Comparison of ENCODE assay signal across 28 mouse cellular contexts in genomic region chr6:41642765-41643164, GRCm38 (mm10). TPM values are rescaled to one million over a fixed set of nuclear protein-coding genes. Genes with fewer than 3 reads are reported as not detected.
"Had no signal": no experiment of that assay in that cellular context is flagged by ENCODE, and none has a peak within 500 bp of the region (broad histone marks: within the 10 kb centered on the region; RNA-seq: fewer than 3 reads in every experiment).

No protein-coding gene starts in this region.

- DNase-seq: kidney, adult 2 months; kidney, postnatal 10 days; kidney, postnatal 36 days; layer of hippocampus, postnatal 36 days; liver, embryonic 13.5 days; lung, embryonic 14.5 days; midbrain, embryonic 14.5 days; right cerebral cortex, adult 18-20 months; right cerebral cortex, postnatal 14 days; right cerebral cortex, postnatal 4 days; thymus, adult 18-20 months; thymus, postnatal 36 days had no signal

- H3K27ac ChIP-seq: intestine, embryonic 15.5 days; kidney, embryonic 15.5 days; left cerebral cortex, adult 2 months; liver, embryonic 13.5 days; midbrain, embryonic 10.5 days; neural tube, embryonic 12.5 days; neural tube, embryonic 15.5 days had no signal

- H3K36me3 ChIP-seq: intestine, embryonic 15.5 days; kidney, embryonic 15.5 days; liver, embryonic 13.5 days; midbrain, embryonic 10.5 days; neural tube, embryonic 12.5 days; neural tube, embryonic 15.5 days had no signal

- H3K27me3 ChIP-seq: intestine, embryonic 15.5 days; kidney, embryonic 15.5 days; liver, embryonic 13.5 days; neural tube, embryonic 12.5 days; neural tube, embryonic 15.5 days had no signal

- H3K4me2 ChIP-seq: kidney, embryonic 15.5 days; liver, embryonic 13.5 days; lung, embryonic 14.5 days; neural tube, embryonic 12.5 days; neural tube, embryonic 15.5 days had no signal

- H3K9me3 ChIP-seq: intestine, embryonic 15.5 days; kidney, embryonic 15.5 days; liver, embryonic 13.5 days; megakaryocyte, embryonic 14.5 days; midbrain, embryonic 10.5 days; neural tube, embryonic 12.5 days; neural tube, embryonic 15.5 days had no signal

- H3K4me3 ChIP-seq: intestine, embryonic 15.5 days; kidney, embryonic 15.5 days; left cerebral cortex, adult 2 months; liver, embryonic 13.5 days; megakaryocyte, embryonic 14.5 days; midbrain, embryonic 10.5 days; neural tube, embryonic 12.5 days; neural tube, embryonic 15.5 days had no signal

- H3K4me1 ChIP-seq: intestine, embryonic 15.5 days; kidney, embryonic 15.5 days; liver, embryonic 13.5 days; megakaryocyte, embryonic 14.5 days; midbrain, embryonic 10.5 days; neural tube, embryonic 12.5 days; neural tube, embryonic 15.5 days had no signal

- H3K9ac ChIP-seq: intestine, embryonic 15.5 days; kidney, embryonic 15.5 days; liver, embryonic 13.5 days; lung, embryonic 14.5 days; neural tube, embryonic 12.5 days; neural tube, embryonic 15.5 days had no signal

RNA-seq across cellular contexts. Expression of gene Trpv6, which starts 6.6 kb away (rescaled TPM):
- total RNA-seq: liver, adult 2 months had no signal
- polyA plus RNA-seq: liver, adult 2 months had no signal

RNA-seq across cellular contexts. Expression of gene Trpv5, which starts 37.8 kb away (rescaled TPM):
- total RNA-seq: layer of hippocampus, adult 8-10 months; layer of hippocampus, postnatal 10 days; layer of hippocampus, postnatal 36 days; left cerebral cortex, adult 2 months; left cerebral cortex, postnatal 10 days; left cerebral cortex, postnatal 36 days; liver, adult 2 months had no signal
- polyA plus RNA-seq: limb, embryonic 11.5 days; limb, embryonic 14.5 days; liver, adult 2 months; liver, embryonic 13.5 days; lung, embryonic 14.5 days; midbrain, embryonic 10.5 days; midbrain, embryonic 14.5 days; neural tube, embryonic 12.5 days; neural tube, embryonic 15.5 days; urinary bladder, adult 2 months had no signal

RNA-seq across cellular contexts. Expression of gene Llcfc1, which starts 41.5 kb away (rescaled TPM):
- total RNA-seq: layer of hippocampus, adult 8-10 months; layer of hippocampus, postnatal 10 days; layer of hippocampus, postnatal 36 days; left cerebral cortex, adult 2 months; left cerebral cortex, postnatal 10 days; left cerebral cortex, postnatal 36 days; liver, adult 2 months had no signal
- polyA plus RNA-seq: limb, embryonic 11.5 days; limb, embryonic 14.5 days; liver, adult 2 months; liver, embryonic 13.5 days; liver, embryonic 16.5 days; lung, embryonic 14.5 days; midbrain, embryonic 10.5 days; midbrain, embryonic 14.5 days; neural tube, embryonic 12.5 days; neural tube, embryonic 15.5 days; urinary bladder, adult 2 months had no signal
